Mouse (Mus musculus) megakaryocyte, adult 5-6 weeks (primary cell): ENCODE measurements at regions not wholly inside any gene's neighbourhood (a gene's known extent, or its start where the extent isn't known, plus 50 kb on each side); places are given as distances from the start of the nearest gene placed in this dataset.

Source experiments
- ATAC-seq: 2 replicates; pipeline ENCODE4 v1.8.0; 2016; ENCODE audit warnings: mild to moderate bottlenecking, inconsistent platforms; ENCODE audit not compliant: poor library complexity, severe bottlenecking

- peak; percentile 47; the same call in 1 of the 2 replicates for ATAC-seq
These were observed 154.4 kb upstream of the Actbl2 start for GRCm38 (mm10) chr13:111100448-111100847.

DNA sequence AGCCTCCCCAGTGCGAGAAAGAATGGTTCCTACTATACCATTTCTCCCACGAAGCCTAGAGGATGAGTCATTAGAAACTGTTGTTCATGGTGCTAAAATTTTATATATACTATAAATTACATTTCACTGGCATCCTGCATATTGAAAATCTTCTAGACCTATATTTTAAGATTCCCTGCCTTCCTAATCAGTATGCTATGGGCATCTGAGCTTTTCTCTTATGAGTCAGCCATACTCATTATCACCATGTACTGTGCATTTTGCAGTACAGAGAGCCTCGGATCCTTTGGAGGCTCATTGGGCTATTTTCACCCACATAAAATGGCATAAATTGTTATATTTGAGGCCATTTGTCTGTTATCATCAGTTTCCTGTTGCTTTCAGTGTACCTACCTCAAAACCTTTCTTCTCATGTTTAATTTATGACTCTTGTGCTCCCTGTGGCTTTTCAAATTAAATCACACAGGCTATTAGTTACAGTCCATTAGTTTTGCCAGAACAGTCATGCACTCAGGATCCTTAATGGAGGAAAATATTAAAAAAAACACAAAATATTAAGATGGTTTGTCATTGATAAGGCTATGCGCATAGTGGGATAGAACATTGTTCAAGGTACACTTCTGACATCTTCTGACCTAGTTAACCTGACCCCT is 150.1 kb upstream of the Actbl2 start:
- ATAC-seq: no peak

DNA sequence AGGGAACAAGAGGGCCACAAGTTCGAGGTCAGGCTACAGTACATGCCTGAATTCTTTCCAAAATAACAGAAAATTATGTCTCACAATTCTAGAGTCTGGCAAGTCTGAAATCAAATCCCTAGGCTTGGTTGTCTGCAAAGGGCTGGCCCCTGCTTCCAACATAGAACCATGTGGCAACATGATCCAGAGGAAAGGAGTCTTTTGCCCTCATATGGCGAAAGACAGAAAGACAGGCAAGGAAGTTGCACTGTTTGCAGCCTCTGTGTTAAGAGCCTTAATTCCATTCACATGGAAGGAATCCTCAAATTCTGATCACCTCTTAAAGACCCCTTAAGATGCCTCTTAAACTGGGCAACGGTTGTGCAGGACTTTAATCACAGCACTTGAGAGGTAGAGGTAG is 123.7 kb upstream of the Actbl2 start:
- no peak for ATAC-seq

GRCm38 (mm10) chr13:111136392-111136791 is 118.4 kb upstream of the Actbl2 start:
- no peak for ATAC-seq

- no peak for ATAC-seq
These were observed 111.9 kb upstream of the Actbl2 start for GRCm38 (mm10) chr13:111142757-111143420.

DNA sequence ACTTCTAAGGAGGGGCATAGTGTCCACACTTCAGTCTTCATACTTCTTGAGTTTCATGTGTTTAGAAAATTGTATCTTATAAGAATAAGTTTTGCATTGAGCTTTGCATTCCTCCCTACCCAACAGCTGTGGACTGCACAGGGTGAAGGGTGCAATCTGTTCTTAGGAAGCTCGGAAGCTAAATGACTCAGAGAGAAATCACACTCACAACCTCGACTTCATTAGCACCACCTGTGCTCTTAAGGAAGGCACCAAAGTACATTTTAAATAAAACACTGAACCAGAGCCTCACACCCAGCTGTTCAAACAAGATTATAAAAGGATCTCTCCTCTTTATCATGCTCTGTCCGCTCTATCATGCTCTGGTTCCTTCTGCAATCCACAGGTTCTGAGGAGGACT is 110.1 kb upstream of the Actbl2 start:
- ATAC-seq: no peak

DNA sequence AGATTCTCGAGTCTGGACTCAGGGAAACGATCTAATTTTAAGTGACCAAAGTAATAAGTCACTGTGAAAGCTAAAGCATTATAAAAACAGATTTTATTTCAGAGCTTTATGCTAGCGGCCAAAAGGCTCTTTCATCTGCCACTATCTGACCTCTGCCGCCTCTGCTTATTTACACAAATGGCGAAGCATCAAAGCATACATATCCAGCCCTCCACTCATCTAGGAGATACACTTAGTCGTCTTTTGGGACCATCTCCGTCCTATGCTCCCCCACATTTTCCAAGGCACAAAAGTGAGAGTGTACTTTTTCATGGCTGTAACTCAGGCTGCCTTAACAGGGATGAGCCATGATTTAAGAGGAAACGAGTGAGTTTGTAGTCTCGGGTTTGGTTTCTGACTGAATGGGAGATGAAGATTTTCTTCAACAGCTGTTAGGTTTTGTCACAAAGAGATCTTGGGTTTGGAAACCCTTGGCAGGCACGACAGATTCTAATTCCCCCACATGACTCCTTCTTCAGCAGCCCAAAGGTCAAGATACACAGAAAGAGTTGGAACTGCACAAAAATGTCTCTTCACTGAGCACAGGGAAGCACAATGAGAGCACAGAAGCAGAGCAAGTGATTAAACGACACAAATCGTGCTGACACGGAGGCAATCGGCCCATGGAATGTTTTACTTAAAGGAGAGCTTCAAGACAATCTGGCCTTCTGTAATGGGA is 96.7 kb upstream of the Actbl2 start:
- no peak for ATAC-seq

GRCm38 (mm10) chr13:111159498-111159897 is 95.3 kb upstream of the Actbl2 start:
- ATAC-seq: no peak

DNA sequence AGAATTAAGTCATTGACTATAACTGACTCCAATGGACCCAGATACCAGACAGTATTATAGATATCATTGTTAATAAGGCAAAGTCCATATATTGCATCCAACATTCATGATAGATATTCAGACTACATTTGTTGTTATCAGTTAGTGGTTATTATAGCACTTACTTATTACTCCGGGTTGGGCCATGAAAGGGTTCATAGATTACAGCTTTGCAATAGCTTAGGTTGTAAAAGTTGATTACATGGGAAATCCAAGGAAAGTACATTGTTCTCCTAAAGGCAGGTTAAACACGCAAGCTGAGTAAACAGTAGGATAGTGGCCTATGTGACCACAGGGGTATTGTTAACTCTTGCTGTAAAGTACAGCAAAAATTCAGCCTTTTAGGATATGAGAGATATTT is 89.3 kb upstream of the Actbl2 start:
- ATAC-seq: no peak

DNA sequence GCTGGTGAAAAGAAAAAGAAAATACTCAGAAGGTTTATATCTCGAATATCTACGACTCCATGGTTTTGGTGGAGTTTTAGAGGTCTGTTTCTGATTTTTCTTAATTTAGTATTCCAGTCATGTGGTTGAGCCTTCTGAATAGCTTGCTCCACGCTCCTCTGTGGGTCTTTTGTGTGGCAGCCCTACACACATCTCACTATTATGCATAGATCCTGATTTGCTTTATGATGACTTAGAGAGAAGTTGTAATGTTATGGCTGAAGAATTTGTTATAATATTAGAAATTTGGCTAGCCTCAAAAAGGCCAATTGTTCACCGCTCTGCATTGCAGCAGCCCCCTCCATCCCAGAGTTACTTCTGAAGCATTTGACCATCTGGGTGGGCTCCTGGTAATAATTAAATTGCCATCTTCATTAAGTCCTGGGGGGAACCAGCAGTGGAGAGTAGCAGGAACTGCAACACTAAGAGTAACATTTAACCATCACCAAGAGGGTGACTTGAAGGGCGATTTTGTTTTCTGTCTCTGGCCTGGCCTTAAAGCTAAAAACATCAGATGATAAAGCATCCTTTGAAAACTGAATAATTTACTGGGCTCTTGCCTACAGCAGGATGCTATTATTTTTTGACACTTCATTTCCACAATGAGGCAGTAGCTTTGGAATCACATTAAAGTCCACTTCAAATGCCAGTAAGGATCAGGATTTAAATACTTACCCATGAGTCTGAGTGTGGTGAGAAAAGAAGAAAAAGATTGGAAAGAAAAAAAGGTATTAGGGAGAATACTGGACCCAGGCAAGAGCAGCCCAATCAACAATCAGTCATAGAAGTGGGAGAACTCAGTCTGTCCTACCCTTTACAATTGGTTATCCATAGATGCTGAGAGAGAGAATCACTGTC is 84.3 kb upstream of the Actbl2 start:
- ATAC-seq: no peak

DNA sequence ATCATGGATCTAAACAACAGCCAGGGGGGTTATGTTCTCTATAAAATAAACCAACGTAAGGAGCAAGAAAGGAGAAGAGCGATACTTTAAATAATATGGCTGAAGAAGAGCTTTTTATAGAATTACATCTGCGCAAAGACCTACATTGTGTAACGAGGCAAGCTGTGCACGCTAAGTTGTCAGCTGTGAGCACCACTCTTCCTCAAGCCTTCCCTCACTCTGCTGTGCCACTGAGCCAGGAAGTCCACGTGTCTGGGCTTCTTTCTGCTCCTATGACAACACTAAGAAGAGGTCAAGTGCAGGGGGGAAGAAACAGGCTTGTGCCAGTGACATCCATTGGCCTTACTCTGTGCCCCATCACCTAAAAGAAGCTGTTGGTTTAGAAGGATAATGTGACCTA is 75.6 kb upstream of the Actbl2 start:
- no peak for ATAC-seq

DNA sequence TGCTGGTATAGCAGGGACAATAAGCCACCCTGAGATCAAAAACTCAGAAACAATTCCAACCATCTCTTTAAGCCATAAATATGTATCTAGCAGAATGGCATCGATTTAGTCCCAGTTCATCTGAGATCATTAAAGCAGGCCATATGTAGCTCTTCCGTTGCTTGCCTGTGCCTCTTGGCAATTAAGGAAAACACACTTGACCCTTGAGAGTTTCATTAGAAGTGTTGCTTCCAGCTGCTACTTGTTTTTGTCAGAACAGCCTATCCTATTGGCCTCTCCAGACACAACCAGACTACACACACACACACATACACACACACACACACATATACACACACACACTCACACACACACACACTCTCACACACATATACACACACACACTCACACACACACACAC is 71.5 kb upstream of the Actbl2 start:
- no peak for ATAC-seq

GRCm38 (mm10) chr13:111185799-111186198 is 69.0 kb upstream of the Actbl2 start:
- ATAC-seq: no peak

GRCm38 (mm10) chr13:111186833-111187232 is 68.0 kb upstream of the Actbl2 start:
- ATAC-seq: no peak

DNA sequence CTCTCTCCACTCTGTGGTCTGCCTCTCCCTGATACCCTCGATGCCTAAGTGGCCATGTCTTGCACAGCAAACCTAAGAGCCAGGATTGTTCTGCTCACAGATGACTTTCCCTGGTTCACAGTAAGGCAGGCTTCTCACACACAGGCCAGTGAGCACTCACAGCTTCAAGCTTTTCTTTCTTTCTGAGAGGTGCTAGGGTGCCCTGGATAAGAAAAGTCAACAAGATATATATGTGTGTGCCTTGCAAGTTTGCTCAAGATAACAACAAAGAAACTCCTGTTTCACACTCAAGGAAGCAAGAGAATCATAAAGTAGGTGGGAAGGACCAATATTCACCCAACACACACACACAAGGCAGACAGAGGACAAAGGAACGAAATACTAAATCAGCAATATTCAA is 60.9 kb upstream of the Actbl2 start:
- ATAC-seq: no peak

DNA sequence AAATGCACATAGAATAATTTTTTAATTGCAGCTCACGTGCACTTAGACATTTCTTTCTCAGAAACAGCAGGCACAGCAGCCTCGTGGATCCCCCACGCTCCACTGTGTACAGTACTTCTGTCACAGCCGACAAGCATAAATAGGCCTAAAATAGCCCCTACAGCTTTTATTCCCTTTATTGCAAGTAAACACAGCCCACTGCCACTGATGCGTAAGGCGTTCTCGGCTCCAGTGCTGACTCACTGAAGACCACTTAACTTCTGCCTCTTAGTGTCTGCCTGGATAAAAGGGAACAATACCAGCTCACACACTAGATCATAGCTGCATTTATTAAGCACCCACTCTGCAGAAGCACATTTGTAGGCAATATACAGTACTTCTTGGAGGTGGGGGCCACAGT is 60.5 kb upstream of the Actbl2 start:
- no peak for ATAC-seq

GRCm38 (mm10) chr13:111201532-111201931 is 53.3 kb upstream of the Actbl2 start:
- no peak for ATAC-seq

GRCm38 (mm10) chr13:111204580-111205285 is 50.1 kb upstream of the Actbl2 start:
- no peak for ATAC-seq
